Mouse (Mus musculus): ENCODE results near the gene Endou. TPM values are rescaled to one million over a fixed set of nuclear protein-coding genes. Genes with fewer than 3 reads are reported as not detected.

Endou gene
- 0.11 and 0.12 TPM in 2 replicates for polyA plus RNA-seq (2016; fragmentation: Nextera tagmentation; extraction: Ambion mirVana)

GRCm38 (mm10) chr15:97731111-97731510 lies at the start of gene Endou:
TSS of gene Endou (minus strand) at chr15:97731339.
- Histone ChIP-seq H3K4me3 (no peak within 1 kb of the TSS), H3K36me3 (replicated peaks) (no peaks in the 10 kb centered on the region), H3K4me1 (peaks cover 4% of the 10 kb centered on the region; the same call in 1 of the 2 replicates), H3K27me3 (ENCODE audit: poor library complexity, severe bottlenecking) (no peaks in the 10 kb centered on the region), H3K27ac (no peak within 1 kb of the TSS), H3K9me3 (peaks cover 5% of the 10 kb centered on the region; the same call in 1 of the 2 replicates)
- no peak for DNase-seq (ENCODE audit: extremely low spot score, low spot score)
- WGBS: 95% methylated on average over 8 of the region's 8 CpGs

- H3K4me3 ChIP-seq: no peak overlapping the region
- H3K36me3 ChIP-seq (replicated peaks): no peaks in the 10 kb centered on the region
- WGBS: 76% methylated on average over 12 of the region's 12 CpGs
- H3K27ac ChIP-seq: no peak overlapping the region
- H3K27me3 ChIP-seq (ENCODE audit: poor library complexity, severe bottlenecking): peaks cover 43% of the 10 kb centered on the region
- peaks cover 47% of the 10 kb centered on the region for H3K4me1 ChIP-seq
- DNase-seq (ENCODE audit: extremely low spot score, low spot score): no peak
- no peaks in the 10 kb centered on the region for H3K9me3 ChIP-seq
Observed at GRCm38 (mm10) chr15:97780611-97781031, 49.5 kb upstream of the Endou start.

GRCm38 (mm10) chr15:97779576-97779975 lies 48.4 kb upstream of the Endou start:
- Histone ChIP-seq H3K27ac (no peak overlapping the region), H3K4me3 (no peak overlapping the region), H3K27me3 (ENCODE audit: poor library complexity, severe bottlenecking) (peaks cover 47% of the 10 kb centered on the region), H3K9me3 (no peaks in the 10 kb centered on the region), H3K36me3 (replicated peaks) (no peaks in the 10 kb centered on the region), H3K4me1 (peaks cover 42% of the 10 kb centered on the region)
- WGBS: 80% methylated on average over 1 of the region's 1 CpGs
- DNase-seq (ENCODE audit: extremely low spot score, low spot score): no peak

GRCm38 (mm10) chr15:97778311-97779098 lies 47.4 kb upstream of the Endou start, which contains the start of gene Slc48a1:
TSS of gene Slc48a1 (plus strand) at chr15:97778520.
- H3K4me1 ChIP-seq: peaks cover 43% of the 10 kb centered on the region
- WGBS: 77% methylated on average over 8 of the region's 8 CpGs
- peaks cover 55% of the 10 kb centered on the region for H3K27me3 ChIP-seq (ENCODE audit: poor library complexity, severe bottlenecking)

GRCm38 (mm10) chr15:97776919-97777318 lies 45.8 kb upstream of the Endou start:
- H3K27me3 ChIP-seq (ENCODE audit: poor library complexity, severe bottlenecking): peaks cover 43% of the 10 kb centered on the region
- no peak overlapping the region for H3K27ac ChIP-seq
- WGBS: 81% methylated on average over 6 of the region's 6 CpGs
- H3K36me3 ChIP-seq (replicated peaks): no peaks in the 10 kb centered on the region
- DNase-seq (ENCODE audit: extremely low spot score, low spot score): no peak
- peaks cover 42% of the 10 kb centered on the region for H3K4me1 ChIP-seq
- H3K4me3 ChIP-seq: no peak overlapping the region
- H3K9me3 ChIP-seq: no peaks in the 10 kb centered on the region

More at GRCm38 (mm10) chr15:97778311-97779098, 47.4 kb upstream of the Endou start, which contains the start of gene Slc48a1:
- Histone ChIP-seq H3K27ac (no peak within 1 kb of the TSS), H3K36me3 (replicated peaks) (no peaks in the 10 kb centered on the region), H3K9me3 (no peaks in the 10 kb centered on the region), H3K4me3 (no peak within 1 kb of the TSS)
- no peak for DNase-seq (ENCODE audit: extremely low spot score, low spot score)

GRCm38 (mm10) chr15:97776514-97776913 lies 45.4 kb upstream of the Endou start:
- Histone ChIP-seq H3K27ac (peak overlapping the region; percentile 33; the same call in 1 of the 2 replicates), H3K4me1 (peaks cover 38% of the 10 kb centered on the region), H3K4me3 (no peak overlapping the region), H3K27me3 (ENCODE audit: poor library complexity, severe bottlenecking) (peaks cover 39% of the 10 kb centered on the region), H3K36me3 (replicated peaks) (no peaks in the 10 kb centered on the region), H3K9me3 (no peaks in the 10 kb centered on the region)
- 12% methylated on average over 8 of the region's 8 CpGs for WGBS
- peak; percentile 64 for DNase-seq (ENCODE audit: extremely low spot score, low spot score)

GRCm38 (mm10) chr15:97773961-97774370 lies 42.8 kb upstream of the Endou start:
- no peaks in the 10 kb centered on the region for H3K9me3 ChIP-seq
- H3K36me3 ChIP-seq (replicated peaks): no peaks in the 10 kb centered on the region
- DNase-seq (ENCODE audit: extremely low spot score, low spot score): no peak
- H3K4me3 ChIP-seq: no peak overlapping the region
- H3K27ac ChIP-seq: peak overlapping the region; percentile 69; the same call in 1 of the 2 replicates
- H3K4me1 ChIP-seq: peaks cover 29% of the 10 kb centered on the region
- peaks cover 54% of the 10 kb centered on the region for H3K27me3 ChIP-seq (ENCODE audit: poor library complexity, severe bottlenecking)
- WGBS: 78% methylated on average over 5 of the region's 5 CpGs

- Histone ChIP-seq H3K27me3 (ENCODE audit: poor library complexity, severe bottlenecking) (peaks cover 63% of the 10 kb centered on the region), H3K36me3 (replicated peaks) (no peaks in the 10 kb centered on the region), H3K27ac (peak overlapping the region; percentile 69; the same call in 1 of the 2 replicates), H3K9me3 (no peaks in the 10 kb centered on the region), H3K4me3 (no peak overlapping the region), H3K4me1 (peaks cover 28% of the 10 kb centered on the region)
- 38% methylated on average over 5 of the region's 5 CpGs for WGBS
- no peak for DNase-seq (ENCODE audit: extremely low spot score, low spot score)
Observed at GRCm38 (mm10) chr15:97773108-97773507, 42.0 kb upstream of the Endou start.

GRCm38 (mm10) chr15:97770280-97770679 lies 39.1 kb upstream of the Endou start:
- H3K9me3 ChIP-seq: no peaks in the 10 kb centered on the region
- H3K27ac ChIP-seq: no peak overlapping the region
- H3K27me3 ChIP-seq (ENCODE audit: poor library complexity, severe bottlenecking): peaks cover 81% of the 10 kb centered on the region
- H3K36me3 ChIP-seq (replicated peaks): no peaks in the 10 kb centered on the region
- DNase-seq (ENCODE audit: extremely low spot score, low spot score): no peak
- 81% methylated on average over 8 of the region's 8 CpGs for WGBS
- H3K4me3 ChIP-seq: no peak overlapping the region
- H3K4me1 ChIP-seq: peaks cover 52% of the 10 kb centered on the region

- peak overlapping the region; percentile 61 for H3K4me3 ChIP-seq
- no peak for DNase-seq (ENCODE audit: extremely low spot score, low spot score)
- no peaks in the 10 kb centered on the region for H3K9me3 ChIP-seq
- peaks cover 59% of the 10 kb centered on the region for H3K4me1 ChIP-seq
- H3K27ac ChIP-seq: peak overlapping the region; percentile 68
- WGBS: under 1% methylated on average over 18 of the region's 18 CpGs
- no peaks in the 10 kb centered on the region for H3K36me3 ChIP-seq (replicated peaks)
- H3K27me3 ChIP-seq (ENCODE audit: poor library complexity, severe bottlenecking): peaks cover 84% of the 10 kb centered on the region
Observed at GRCm38 (mm10) chr15:97768192-97768591, 37.1 kb upstream of the Endou start.

- 2% methylated on average over 44 of the region's 44 CpGs for WGBS
- Histone ChIP-seq H3K4me3 (peak within 1 kb of the TSS; percentile 61), H3K27me3 (ENCODE audit: poor library complexity, severe bottlenecking) (peaks cover 87% of the 10 kb centered on the region), H3K36me3 (replicated peaks) (no peaks in the 10 kb centered on the region), H3K4me1 (peaks cover 58% of the 10 kb centered on the region), H3K27ac (peak within 1 kb of the TSS; percentile 68), H3K9me3 (no peaks in the 10 kb centered on the region)
- DNase-seq (ENCODE audit: extremely low spot score, low spot score): peak; percentile 79
Observed at GRCm38 (mm10) chr15:97767280-97768186, 36.4 kb upstream of the Endou start, which contains the start of gene Rapgef3. TSS of gene Rapgef3 (minus strand) at chr15:97767972.

GRCm38 (mm10) chr15:97766594-97767279 lies 35.6 kb upstream of the Endou start:
- Histone ChIP-seq H3K27ac (peak overlapping the region; percentile 68), H3K27me3 (ENCODE audit: poor library complexity, severe bottlenecking) (peaks cover 95% of the 10 kb centered on the region)

More at GRCm38 (mm10) chr15:97766594-97767279, 35.6 kb upstream of the Endou start:
- H3K4me1 ChIP-seq: peaks cover 59% of the 10 kb centered on the region
- no peaks in the 10 kb centered on the region for H3K36me3 ChIP-seq (replicated peaks)
- no peak for DNase-seq (ENCODE audit: extremely low spot score, low spot score)
- 5% methylated on average over 23 of the region's 23 CpGs for WGBS
- H3K4me3 ChIP-seq: peak overlapping the region; percentile 61
- no peaks in the 10 kb centered on the region for H3K9me3 ChIP-seq

Data from forebrain, embryonic 10.5 days (tissue).